Mouse (Mus musculus) myocyte (in vitro differentiated cells): ENCODE measurements around the gene Nfasc. TPM values are rescaled to one million over a fixed set of nuclear protein-coding genes. Genes with fewer than 3 reads are reported as not detected.

Experiments
- H3K27me3 ChIP-seq: one replicate; pipeline ENCODE4 v1.6.1; 2011; ENCODE audit not compliant: control insufficient read depth, insufficient read depth, insufficient read length
- H3K36me3 ChIP-seq: one replicate; pipeline ENCODE4 v1.6.1; 2011; ENCODE audit not compliant: control insufficient read depth, insufficient read depth
- H3K4me2 ChIP-seq: one replicate; pipeline ENCODE4 v1.6.1; 2011; ENCODE audit warnings: low read depth, control low read depth
- H3K4me3 ChIP-seq: one replicate; pipeline ENCODE4 v1.5.1; 2011; ENCODE audit warnings: mild to moderate bottlenecking, control low read depth, moderate library complexity
- H3K79me2 ChIP-seq: one replicate; pipeline ENCODE4 v1.6.1; 2011; ENCODE audit not compliant: control insufficient read depth, insufficient read depth
- H3ac ChIP-seq: one replicate; pipeline ENCODE4 v1.6.1; 2011; ENCODE audit not compliant: control insufficient read depth, insufficient read length
- CEBPB ChIP-seq: IDR thresholded peaks from 2 replicates; pipeline ENCODE4 v1.6.1; 2011; ENCODE audit warnings: mild to moderate bottlenecking, moderate library complexity; ENCODE audit not compliant: poor library complexity, insufficient read depth, severe bottlenecking
- E2F4 ChIP-seq: IDR thresholded peaks from one replicate; pipeline ENCODE4 v1.6.1; 2011; ENCODE audit warnings: mild to moderate bottlenecking, control low read depth, moderate library complexity; ENCODE audit not compliant: insufficient read depth
- MAX ChIP-seq: IDR thresholded peaks from one replicate; pipeline ENCODE4 v1.6.1; 2011; ENCODE audit warnings: low read depth, mild to moderate bottlenecking, control low read depth
- MYOD1 ChIP-seq, 3 experiments: IDR thresholded peaks; one replicate each; pipeline ENCODE4 v1.6.1; 2011; ENCODE audit warnings: control low read depth in 2 of 3, low read depth in 2 of 3, mild to moderate bottlenecking in 2 of 3, moderate library complexity in 1 of 3; ENCODE audit not compliant: insufficient read length in 2 of 3, control insufficient read depth in 1 of 3
- MYOG ChIP-seq, 3 experiments: IDR thresholded peaks; one replicate each; pipeline ENCODE4 v1.6.1; 2011; ENCODE audit warnings: control low read depth in 2 of 3, low read depth in 2 of 3, mild to moderate bottlenecking in 2 of 3; ENCODE audit not compliant: insufficient read length in 2 of 3, control insufficient read depth in 1 of 3, insufficient read depth in 1 of 3
- POLR2A ChIP-seq: IDR thresholded peaks from one replicate; pipeline ENCODE4 v1.6.1; 2011; ENCODE audit warnings: low read depth, mild to moderate bottlenecking, control low read depth, moderate library complexity; ENCODE audit not compliant: insufficient read length
- POLR2AphosphoS2 ChIP-seq: IDR thresholded peaks from one replicate; pipeline ENCODE4 v1.6.1; 2011; ENCODE audit warnings: low read depth, control low read depth; ENCODE audit not compliant: insufficient read length
- REST ChIP-seq: IDR thresholded peaks from one replicate; pipeline ENCODE4 v1.6.1; 2011; ENCODE audit warnings: mild to moderate bottlenecking, control low read depth, moderate library complexity; ENCODE audit not compliant: insufficient read depth, insufficient read length
- SRF ChIP-seq: IDR thresholded peaks from one replicate; pipeline ENCODE4 v1.6.1; 2011; ENCODE audit warnings: low read depth; ENCODE audit not compliant: control insufficient read depth, insufficient read length
- TCF12 ChIP-seq: IDR thresholded peaks from one replicate; pipeline ENCODE4 v1.6.1; 2011; ENCODE audit warnings: mild to moderate bottlenecking, control low read depth; ENCODE audit not compliant: poor library complexity, insufficient read depth, severe bottlenecking
- TCF3 ChIP-seq: IDR thresholded peaks from one replicate; pipeline ENCODE4 v1.6.1; 2011; ENCODE audit warnings: low read depth, control low read depth; ENCODE audit not compliant: insufficient read length
- USF1 ChIP-seq: IDR thresholded peaks from one replicate; pipeline ENCODE4 v1.6.1; 2011; ENCODE audit warnings: low read depth, mild to moderate bottlenecking, control low read depth, moderate library complexity
- polyA plus RNA-seq: library from polyadenylated mRNA; unstranded; fragments of >200 nt; fragmentation: generic; extraction: Trizol; gene quantifications from one replicate; pipeline ENCODE4 v1.2.1, GENCODE M21; 2012; ENCODE audit warnings: missing spikeins

The Nfasc gene
- polyA plus RNA-seq, 1 experiment: not detected

GRCm38 (mm10) chr1:132569516-132569915, 172.1 kb downstream of the Nfasc start:
- H3K4me2 ChIP-seq: no peak overlapping the region
- TF ChIP-seq TCF3 (no peak), MYOD1 (IDR thresholded peaks at IDR 0.05; ENCODE audit: control insufficient read depth in 1 of 3, insufficient read length in 2 of 3, low read depth in 2 of 3) (no peak), E2F4 (no peak), MYOG (IDR thresholded peaks at IDR 0.05; ENCODE audit: control insufficient read depth in 1 of 3, insufficient read depth in 1 of 3, insufficient read length in 2 of 3, low read depth in 2 of 3) (no peak), TCF12 (no peak), POLR2AphosphoS2 (no peak)
- no peak overlapping the region for H3K4me3 ChIP-seq
- no peaks in the 10 kb centered on the region for H3K36me3 ChIP-seq
- H3K27me3 ChIP-seq: peaks cover 98% of the 10 kb centered on the region
- no peaks in the 10 kb centered on the region for H3K79me2 ChIP-seq
- H3ac ChIP-seq: no peak overlapping the region

GRCm38 (mm10) chr1:132567336-132568125, 174.1 kb downstream of the Nfasc start:
- Histone ChIP-seq H3ac (no peak overlapping the region), H3K4me2 (no peak overlapping the region), H3K36me3 (no peaks in the 10 kb centered on the region), H3K4me3 (no peak overlapping the region), H3K27me3 (peaks cover 79% of the 10 kb centered on the region), H3K79me2 (no peaks in the 10 kb centered on the region)
- no peak for TF ChIP-seq TCF12
- no peak for TF ChIP-seq REST
- TF ChIP-seq TCF3: no peak
- TF ChIP-seq POLR2A: no peak
- TF ChIP-seq MYOD1 (IDR thresholded peaks at IDR 0.05; ENCODE audit: control insufficient read depth in 1 of 3, insufficient read length in 2 of 3, low read depth in 2 of 3): no peak
- no peak for TF ChIP-seq E2F4
- TF ChIP-seq MYOG (IDR thresholded peaks at IDR 0.05; ENCODE audit: control insufficient read depth in 1 of 3, insufficient read depth in 1 of 3, insufficient read length in 2 of 3, low read depth in 2 of 3): no peak
- no peak for TF ChIP-seq USF1
- TF ChIP-seq MAX: no peak
- no peak for TF ChIP-seq CEBPB
- TF ChIP-seq POLR2AphosphoS2: no peak
- TF ChIP-seq SRF: no peak

DNA sequence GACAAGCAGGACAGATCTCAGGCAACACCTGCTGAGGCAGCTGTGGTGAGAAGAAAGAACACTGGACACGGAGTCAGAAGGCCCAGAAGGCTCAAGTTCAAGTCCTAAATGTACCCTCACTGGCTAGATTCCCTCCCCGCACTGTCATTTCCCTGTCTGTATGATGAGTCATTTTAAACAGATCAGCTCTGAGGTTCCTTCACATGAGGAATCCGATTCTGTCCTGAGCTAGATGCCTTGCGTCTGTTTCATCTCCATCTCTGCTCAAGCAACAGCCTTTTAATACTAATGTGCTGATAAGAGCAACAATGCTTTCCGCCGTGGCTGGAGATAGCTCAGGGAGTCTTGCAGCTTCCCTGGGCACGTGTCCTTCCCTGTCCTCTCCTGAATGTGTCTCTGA, 175.8 kb downstream of the Nfasc start:
- no peaks in the 10 kb centered on the region for H3K79me2 ChIP-seq
- H3K4me3 ChIP-seq: no peak overlapping the region
- H3K36me3 ChIP-seq: no peaks in the 10 kb centered on the region
- H3K4me2 ChIP-seq: no peak overlapping the region
- H3ac ChIP-seq: no peak overlapping the region
- H3K27me3 ChIP-seq: peaks cover 79% of the 10 kb centered on the region
- TF ChIP-seq USF1: no peak

GRCm38 (mm10) chr1:132564946-132565345, 176.7 kb downstream of the Nfasc start:
- Histone ChIP-seq H3K27me3 (peaks cover 79% of the 10 kb centered on the region), H3K4me2 (no peak overlapping the region), H3ac (no peak overlapping the region), H3K36me3 (no peaks in the 10 kb centered on the region), H3K79me2 (no peaks in the 10 kb centered on the region), H3K4me3 (no peak overlapping the region)
- no peak for TF ChIP-seq MAX
- TF ChIP-seq SRF: no peak
- TF ChIP-seq REST: no peak
- TF ChIP-seq E2F4: no peak
- TF ChIP-seq POLR2A: no peak
- no peak for TF ChIP-seq CEBPB
- TF ChIP-seq MYOG (IDR thresholded peaks at IDR 0.05; ENCODE audit: control insufficient read depth in 1 of 3, insufficient read depth in 1 of 3, insufficient read length in 2 of 3, low read depth in 2 of 3): no peak
- no peak for TF ChIP-seq TCF3
- TF ChIP-seq MYOD1 (IDR thresholded peaks at IDR 0.05; ENCODE audit: control insufficient read depth in 1 of 3, insufficient read length in 2 of 3, low read depth in 2 of 3): no peak
- TF ChIP-seq TCF12: no peak
- no peak for TF ChIP-seq POLR2AphosphoS2
- no peak for TF ChIP-seq USF1

DNA sequence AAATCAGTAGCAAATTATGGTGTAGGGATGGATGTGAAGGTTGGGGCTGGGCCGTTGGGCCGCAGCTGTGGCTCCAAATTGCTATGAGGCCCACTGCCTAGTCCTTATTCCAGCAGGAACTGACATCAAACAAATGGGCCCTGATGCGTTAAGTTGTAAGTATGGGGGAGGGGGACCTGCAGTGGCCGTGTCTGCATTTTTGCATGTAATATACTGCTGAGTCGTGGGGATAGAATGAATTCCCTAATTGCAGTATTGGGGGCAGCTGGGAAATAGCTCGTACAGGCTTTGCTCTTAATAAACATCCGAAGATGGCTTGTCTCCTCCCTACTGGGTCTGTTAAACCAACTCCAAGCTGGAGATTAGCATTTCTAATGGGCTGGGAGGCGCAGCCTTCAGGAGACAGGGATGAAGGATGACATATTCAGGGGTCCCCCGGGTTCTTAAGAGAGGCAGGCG, 179.2 kb downstream of the Nfasc start:
- no peak overlapping the region for H3K4me2 ChIP-seq
- no peak overlapping the region for H3ac ChIP-seq
- no peaks in the 10 kb centered on the region for H3K79me2 ChIP-seq
- H3K4me3 ChIP-seq: no peak overlapping the region
- no peaks in the 10 kb centered on the region for H3K36me3 ChIP-seq
- no peak for TF ChIP-seq REST
- peaks cover 78% of the 10 kb centered on the region for H3K27me3 ChIP-seq
